Mouse (Mus musculus) thymus, adult 2 months (tissue): ENCODE measurements around the gene Krtap3-1. TPM values are rescaled to one million over a fixed set of nuclear protein-coding genes. Genes with fewer than 3 reads are reported as not detected.
"Not testable (repeated sequence)": the region's sequence is repeated elsewhere in the genome, so short reads cannot be mapped to it uniquely, and the experiment has no call there.

Source experiments
- DNase-seq: peaks from one replicate; pipeline ENCODE4 v3.0.0; 2021
- H3K27ac ChIP-seq: fragments of 200-500 bp; 2 replicates; pipeline ENCODE4 v1.5.1; 2012; ENCODE audit warnings: low read length, control low read depth; ENCODE audit not compliant: control insufficient read depth, insufficient read depth
- H3K27me3 ChIP-seq: fragments of 200-500 bp; 2 replicates; pipeline ENCODE4 v1.6.1; 2012; ENCODE audit warnings: mild to moderate bottlenecking, low read length, moderate library complexity, mixed read lengths; ENCODE audit not compliant: control insufficient read depth, insufficient read depth
- H3K36me3 ChIP-seq: fragments of 200-500 bp; 2 replicates; pipeline ENCODE4 v1.6.1; 2012; ENCODE audit warnings: mild to moderate bottlenecking, low read length, moderate library complexity; ENCODE audit not compliant: control insufficient read depth, insufficient read depth
- H3K4me1 ChIP-seq: fragments of 200-500 bp; replicated peaks from 2 replicates; pipeline ENCODE4 v1.6.1; 2012; ENCODE audit warnings: low read length; ENCODE audit not compliant: control insufficient read depth, insufficient read depth
- H3K4me3 ChIP-seq: fragments of 200-500 bp; 2 replicates; pipeline ENCODE4 v1.5.1; 2012; ENCODE audit warnings: mild to moderate bottlenecking, low read length, control low read depth, moderate library complexity; ENCODE audit not compliant: control insufficient read depth, insufficient read depth
- CTCF ChIP-seq: fragments of 200-500 bp; IDR thresholded peaks from 2 replicates; pipeline ENCODE4 v1.5.1; 2012; ENCODE audit warnings: mild to moderate bottlenecking, control low read depth, low read length, moderate library complexity, borderline replicate concordance; ENCODE audit not compliant: control insufficient read depth, poor library complexity, insufficient read depth; ENCODE audit errors: extremely low read depth
- POLR2A ChIP-seq: fragments of 200-500 bp; IDR thresholded peaks from 2 replicates; pipeline ENCODE4 v1.6.1; 2012; ENCODE audit warnings: mild to moderate bottlenecking, low read length, control low read depth, moderate library complexity; ENCODE audit not compliant: control insufficient read depth, poor library complexity, insufficient read depth; ENCODE audit errors: extremely low read depth
- WGBS: fragments of 180-500 bp; shearing (Covaris S2); methylation state at CpG from one replicate; pipeline ENCODE4 v1.1.7; 2018; 5-methylcytosine and 5-hydroxymethylcytosine counted together
- polyA plus RNA-seq: library from polyadenylated mRNA; depleted of rRNA; stranded (reverse); fragments of >200 nt; gene quantifications from 2 replicates; pipeline ENCODE4 v1.2.3, GENCODE M21; 2012; rRNA removed

The Krtap3-1 gene
- 0.43 and 0.81 TPM in 2 replicates for polyA plus RNA-seq

- no peaks in the 10 kb centered on the region for H3K4me1 ChIP-seq
- DNase-seq, result no peak
- no peak within 1 kb of the TSS for H3K27ac ChIP-seq
- H3K36me3 ChIP-seq, result no peaks in the 10 kb centered on the region
- 89% methylated on average over 7 of the region's 7 CpGs for WGBS
- H3K27me3 ChIP-seq, result no peaks in the 10 kb centered on the region
- TF ChIP-seq POLR2A (no peak), CTCF (no peak)
- H3K4me3 ChIP-seq, result no peak within 1 kb of the TSS
Measured at GRCm38 (mm10) chr11:99566530-99566929, at the start of gene Krtap3-1. Gene Krtap3-1 (minus strand): TSS chr11:99566630.

DNA sequence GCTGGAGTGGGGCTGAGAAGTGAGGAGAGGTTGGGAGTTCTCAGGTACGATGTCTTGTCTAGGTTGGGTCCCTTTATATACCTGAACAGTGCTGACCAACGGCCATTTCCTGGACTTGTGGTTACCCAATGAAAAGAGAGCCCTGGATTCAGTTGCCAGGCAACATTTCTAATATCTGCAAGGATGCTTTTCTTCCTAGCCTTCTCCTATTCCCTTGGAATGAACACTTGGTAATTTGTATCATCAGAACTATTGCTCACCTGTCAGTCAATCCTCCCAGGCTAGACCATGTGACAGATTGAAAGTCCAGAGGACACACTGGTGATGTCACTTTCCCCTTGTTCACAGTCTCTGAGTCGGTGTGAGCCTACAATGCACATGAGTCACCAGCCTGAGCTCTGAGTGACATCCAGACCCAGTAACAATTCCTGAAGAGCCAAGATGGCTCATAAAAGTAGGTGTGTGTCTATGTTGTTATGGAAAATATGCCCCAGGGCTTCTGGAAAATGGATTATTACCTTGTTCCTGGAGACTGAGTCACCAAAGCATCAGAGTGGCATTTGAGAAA, 48.5 kb upstream of the Krtap3-1 start, which contains the start of gene Krtap2-4:
Krtap2-4 (minus strand) TSS at position 51 of the 568 bp plus-strand sequence.
- Histone ChIP-seq H3K27ac (no peak within 1 kb of the TSS), H3K4me1 (no peaks in the 10 kb centered on the region), H3K36me3 (no peaks in the 10 kb centered on the region), H3K4me3 (no peak within 1 kb of the TSS), H3K27me3 (no peaks in the 10 kb centered on the region)
- TF ChIP-seq POLR2A (no peak), CTCF (no peak)
- DNase-seq, result no peak
- WGBS, result 58% methylated on average over 3 of the region's 3 CpGs

DNA sequence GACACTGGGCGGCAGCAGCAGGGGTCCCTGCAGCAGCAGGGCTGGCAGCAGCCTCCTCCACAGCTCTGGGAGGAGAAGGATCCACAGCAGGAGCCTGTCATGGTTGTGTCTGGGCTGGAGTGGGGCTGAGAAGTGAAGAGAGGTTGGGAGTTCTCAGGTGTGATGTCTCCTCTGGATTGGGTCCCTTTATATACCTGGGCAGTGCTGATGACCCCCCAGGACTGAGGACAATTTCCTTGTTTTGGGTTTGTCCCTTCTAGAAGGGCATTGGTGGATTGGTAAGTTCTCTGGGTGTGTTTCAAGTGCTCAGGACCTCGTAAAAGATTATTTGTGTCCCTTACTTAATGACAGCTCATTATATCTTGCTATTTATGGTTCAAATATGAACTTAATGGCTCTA, 43.7 kb upstream of the Krtap3-1 start, which contains the start of gene Gm11937:
Gm11937 (minus strand) TSS at position 101 of the 400 bp plus-strand sequence.
- H3K4me3 ChIP-seq, DNase-seq, H3K27me3 ChIP-seq, H3K36me3 ChIP-seq, H3K27ac ChIP-seq, H3K4me1 ChIP-seq: not testable (repeated sequence)
- WGBS, result 69% methylated on average over 1 of the region's 2 CpGs

DNA sequence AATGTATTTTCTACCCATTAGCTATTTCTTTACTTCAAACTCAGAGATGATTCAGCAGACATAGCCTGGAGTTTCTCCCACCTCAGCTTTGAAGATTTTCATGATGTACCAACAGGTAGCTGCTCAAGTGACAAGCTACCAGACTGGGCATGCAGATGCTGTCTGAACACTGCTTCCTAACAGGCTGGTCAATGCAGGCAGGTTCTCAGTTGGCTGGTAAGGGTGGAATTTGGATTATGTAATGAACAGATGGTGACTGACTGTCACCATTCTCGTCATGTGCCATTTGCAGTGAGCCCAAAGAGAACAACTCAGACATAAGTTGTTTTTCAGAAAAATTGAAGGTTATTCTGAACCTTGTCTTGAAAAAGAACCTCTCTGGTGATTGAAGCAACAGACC, 42.7 kb upstream of the Krtap3-1 start:
- no peak for DNase-seq
- Histone ChIP-seq H3K36me3 (no peaks in the 10 kb centered on the region), H3K27ac (no peak overlapping the region), H3K4me1 (no peaks in the 10 kb centered on the region), H3K27me3 (no peaks in the 10 kb centered on the region), H3K4me3 (no peak overlapping the region)
- WGBS, result 74% methylated on average over 1 of the region's 1 CpGs
- TF ChIP-seq POLR2A (no peak), CTCF (no peak)

- H3K27ac ChIP-seq, DNase-seq, H3K27me3 ChIP-seq, H3K4me3 ChIP-seq, H3K36me3 ChIP-seq, H3K4me1 ChIP-seq: not testable (repeated sequence)
- 45% methylated on average over 1 of the region's 1 CpGs for WGBS
Measured at GRCm38 (mm10) chr11:99603208-99603607, 36.8 kb upstream of the Krtap3-1 start, which contains the start of gene Gm11938. Gene Gm11938 (minus strand): TSS chr11:99603308.

DNA sequence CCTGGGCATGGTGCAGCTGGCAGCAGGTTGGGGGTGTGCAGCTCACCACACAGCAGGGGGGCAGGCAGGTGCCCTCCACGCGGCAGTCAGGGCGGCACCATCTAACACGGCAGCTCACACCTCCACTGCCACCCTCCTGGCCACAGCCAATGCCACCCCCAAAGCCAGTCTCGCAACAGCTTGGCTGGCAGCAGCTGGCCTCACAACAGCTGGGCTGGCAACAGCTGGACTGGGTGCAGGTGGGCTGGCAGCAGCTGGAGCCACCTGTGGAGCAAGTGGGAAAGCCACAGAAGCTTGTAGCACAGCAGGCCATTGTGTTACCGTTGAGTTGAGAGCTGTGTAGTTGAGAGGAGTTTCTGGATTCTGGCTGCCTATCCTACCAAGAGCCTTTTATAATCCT, 31.3 kb upstream of the Krtap3-1 start, which contains the start of gene Krtap9-3:
Krtap9-3 (minus strand) TSS at position 364 of the 400 bp plus-strand sequence.
- not testable (repeated sequence) for H3K4me3 ChIP-seq, H3K27me3 ChIP-seq, H3K4me1 ChIP-seq, H3K27ac ChIP-seq, DNase-seq, H3K36me3 ChIP-seq
- 88% methylated on average over 6 of the region's 6 CpGs for WGBS

DNA sequence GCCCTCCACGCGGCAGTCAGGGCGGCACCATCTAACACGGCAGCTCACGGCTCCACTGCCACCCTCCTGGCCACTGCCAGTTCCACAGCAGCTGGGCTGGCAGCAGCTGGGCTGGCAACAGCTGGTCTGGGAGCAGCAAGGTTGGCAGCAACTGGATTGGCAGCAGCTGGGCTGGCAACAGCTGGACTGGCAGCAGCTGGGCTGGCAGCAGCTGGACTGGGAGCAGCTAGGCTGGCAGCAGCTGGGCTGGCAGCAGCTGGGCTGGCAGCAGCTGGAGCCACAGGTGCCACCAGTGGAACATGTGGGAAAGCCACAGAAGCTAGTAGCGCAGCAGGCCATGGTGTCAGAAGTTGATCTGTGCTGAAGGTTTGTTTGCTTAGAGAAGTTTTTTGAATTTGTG, 24.6 kb upstream of the Krtap3-1 start, which contains the start of gene Krtap1-3:
Krtap1-3 (minus strand) TSS at position 359 of the 400 bp plus-strand sequence.
- Histone ChIP-seq H3K27ac (no peak within 1 kb of the TSS), H3K4me3 (no peak within 1 kb of the TSS), H3K27me3 (no peaks in the 10 kb centered on the region), H3K4me1 (no peaks in the 10 kb centered on the region), H3K36me3 (no peaks in the 10 kb centered on the region)
- no peak for DNase-seq
- no peak for TF ChIP-seq POLR2A
- TF ChIP-seq CTCF, result no peak
- WGBS, result 88% methylated on average over 6 of the region's 6 CpGs
